Mouse (Mus musculus) heart, postnatal 4 days (tissue): ENCODE measurements around the gene Cacnb4. TPM values are rescaled to one million over a fixed set of nuclear protein-coding genes. Genes with fewer than 3 reads are reported as not detected.

ENCODE experiments used
- DNase-seq: peaks from one replicate; pipeline ENCODE4 v3.0.0; 2021
- total RNA-seq, 2 experiments: library from RNA; stranded (reverse); gene quantifications; 2 replicates each; pipeline ENCODE4 v1.2.3; 2021

The Cacnb4 gene
- total RNA-seq, 2 experiments from 2014 or later = 0.72 to 1.0 TPM

DNA sequence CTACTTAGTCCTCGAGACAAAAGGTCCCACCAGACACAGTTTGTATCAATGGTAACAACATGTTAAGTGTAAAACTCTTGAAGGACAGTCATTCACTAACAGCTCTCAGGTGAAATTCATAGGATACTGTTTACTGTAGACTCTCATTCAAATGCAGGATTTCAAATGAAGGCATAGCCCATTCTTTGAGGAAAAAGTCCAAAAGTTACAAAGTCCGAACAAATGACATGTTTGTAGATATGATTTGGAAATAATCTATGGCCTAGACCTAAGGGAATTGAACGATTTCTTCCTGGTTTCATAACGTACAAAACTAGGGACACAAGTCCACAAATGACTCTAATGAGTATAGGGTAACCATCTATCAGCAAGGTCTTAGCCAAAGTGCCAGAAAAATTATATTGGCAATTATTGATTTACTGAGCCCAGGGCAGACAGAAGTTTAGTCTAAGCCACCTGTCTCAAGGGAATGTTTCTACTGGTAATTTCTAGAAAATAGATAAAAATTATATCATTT, 206.5 kb downstream of the Cacnb4 start:
- DNase-seq = no peak

DNA sequence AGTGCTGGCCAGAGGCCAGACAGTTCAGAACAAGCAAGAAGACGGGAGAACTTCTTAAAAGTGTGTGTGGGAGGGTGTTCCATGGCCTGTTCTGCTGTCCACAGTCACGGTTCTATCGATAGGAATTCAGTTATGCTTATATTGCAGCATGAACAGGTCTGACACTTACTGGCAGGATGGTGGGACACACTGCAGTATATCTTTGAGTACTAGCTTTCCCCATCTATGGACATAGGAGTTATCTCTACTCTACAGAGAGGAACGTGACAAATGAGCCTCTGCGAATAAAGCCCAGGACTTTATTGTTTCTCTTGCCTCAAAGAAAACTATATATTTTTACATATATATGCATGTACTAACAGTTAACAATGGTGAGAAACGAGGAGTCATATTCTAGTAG, 209.0 kb downstream of the Cacnb4 start:
- no peak for DNase-seq

- no peak for DNase-seq
Measured at GRCm38 (mm10) chr2:52461206-52461967, 215.2 kb downstream of the Cacnb4 start.

DNA sequence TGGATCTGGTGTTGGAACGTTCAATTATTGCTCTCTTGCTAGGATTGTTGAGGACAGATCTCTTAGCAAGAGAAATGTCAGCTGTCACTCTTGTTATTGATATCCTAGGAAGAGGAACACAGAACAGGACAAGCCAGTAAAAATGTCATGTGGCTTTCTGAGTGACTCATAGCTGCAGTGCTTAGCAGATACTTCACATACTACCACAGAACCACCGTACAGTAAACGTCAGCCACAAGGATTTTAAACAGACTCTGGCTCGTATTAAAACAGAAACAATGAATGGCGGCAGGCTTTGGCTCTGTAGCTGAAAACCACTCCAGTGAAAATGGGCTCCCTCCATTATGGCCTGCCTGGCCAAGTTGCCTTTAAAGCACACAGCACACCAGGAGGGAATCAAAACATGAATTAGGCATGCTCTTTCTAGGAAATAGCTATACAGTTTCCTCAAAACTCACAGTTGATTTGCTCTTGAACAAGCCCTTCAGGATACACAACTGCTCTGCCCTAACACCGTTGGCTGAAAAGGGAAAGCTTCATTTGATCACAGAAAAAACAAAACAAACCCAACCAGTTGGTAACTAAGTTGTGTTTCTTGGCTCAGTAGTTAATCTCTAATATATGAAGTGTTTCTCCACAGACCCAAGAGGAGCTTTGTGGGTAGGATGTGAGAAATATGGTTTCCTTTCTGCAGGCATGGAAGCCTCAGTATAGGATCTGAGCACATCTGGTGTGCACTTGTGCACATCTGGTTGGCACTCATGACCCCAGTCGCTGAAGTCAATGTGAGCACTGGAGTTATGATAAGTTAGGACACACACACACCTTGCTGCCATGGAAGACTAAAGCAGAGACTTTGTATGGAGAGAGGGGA, 220.8 kb downstream of the Cacnb4 start:
- DNase-seq = no peak

DNA sequence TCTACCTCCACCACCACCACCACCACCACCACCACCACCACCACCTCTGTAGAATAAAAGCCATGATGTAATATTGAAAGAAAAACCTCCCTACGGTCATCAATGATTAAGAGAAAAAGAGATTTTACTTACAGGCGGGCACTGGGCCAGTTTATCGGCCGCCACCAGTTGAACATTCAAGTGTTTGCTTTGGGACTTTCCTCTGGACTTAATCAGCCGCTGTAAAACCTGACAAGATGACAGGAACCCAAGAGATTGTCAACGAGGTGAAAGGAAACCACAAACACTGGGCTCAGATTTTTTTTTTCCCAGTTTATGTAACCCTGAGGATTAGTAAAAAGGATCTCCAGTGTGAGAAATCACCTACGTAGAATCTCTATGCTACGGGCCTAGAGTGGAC, 226.8 kb downstream of the Cacnb4 start:
- DNase-seq = peak; percentile 11

DNA sequence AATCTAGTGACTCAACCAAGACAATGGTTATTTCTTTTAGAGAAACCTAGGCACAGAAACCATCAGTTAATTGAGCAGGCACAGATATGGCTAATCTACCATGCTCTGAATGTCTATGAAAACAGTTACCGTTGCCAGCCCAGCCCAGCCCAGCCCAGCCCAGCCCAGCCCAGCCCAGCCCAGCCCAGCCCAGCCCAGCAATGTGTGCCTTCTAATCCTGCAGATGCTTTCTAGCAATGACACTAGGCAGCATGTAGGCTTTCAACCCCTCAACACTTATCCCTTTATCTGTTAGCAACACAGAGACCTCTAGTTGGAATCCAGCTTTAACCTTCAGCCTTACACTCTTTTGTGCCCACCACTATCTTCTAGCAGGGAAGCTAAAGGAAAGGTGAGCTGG, 227.7 kb downstream of the Cacnb4 start:
- DNase-seq = no peak

DNA sequence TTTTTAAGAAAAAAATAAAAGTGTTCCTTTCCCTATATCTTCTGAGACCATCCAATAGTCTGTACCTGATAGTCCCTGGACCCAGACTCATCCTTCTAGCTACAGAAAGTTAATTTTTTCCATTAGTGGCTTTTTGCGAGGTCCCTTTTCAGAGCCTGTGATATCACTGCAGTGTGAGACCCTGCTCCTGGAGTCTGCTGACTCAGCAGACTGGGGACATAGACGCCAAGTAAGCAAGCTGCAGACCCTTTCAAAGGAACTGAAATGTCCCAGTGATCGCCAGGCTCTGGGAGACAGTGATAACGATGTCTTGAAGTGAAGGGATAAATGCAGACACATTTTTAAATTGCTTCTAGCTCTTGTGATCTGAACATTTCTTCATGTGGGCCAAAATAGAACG, 230.0 kb downstream of the Cacnb4 start:
- no peak for DNase-seq

DNA sequence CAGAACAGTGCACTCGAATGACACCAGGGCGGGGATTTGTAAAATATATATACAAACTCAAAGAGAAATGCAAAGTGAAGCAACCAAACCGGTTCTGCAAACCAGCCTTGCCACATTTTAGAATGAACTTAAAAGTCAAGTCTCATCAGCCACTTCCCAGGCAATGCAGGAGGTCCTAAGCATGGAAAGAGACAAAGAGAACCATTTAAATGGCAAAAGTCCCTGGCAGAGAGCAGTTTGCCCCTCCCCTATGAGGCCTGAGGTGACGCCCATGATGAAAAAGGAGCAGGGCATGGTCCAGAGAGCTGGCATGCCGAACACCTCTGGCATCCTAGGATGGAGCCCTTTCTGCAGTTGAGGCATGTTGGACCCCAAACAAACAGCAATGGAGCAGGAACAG, 234.5 kb downstream of the Cacnb4 start:
- no peak for DNase-seq

GRCm38 (mm10) chr2:52440420-52441015, 236.1 kb downstream of the Cacnb4 start:
- no peak for DNase-seq

GRCm38 (mm10) chr2:52438437-52438836, 238.2 kb downstream of the Cacnb4 start:
- DNase-seq = no peak

DNA sequence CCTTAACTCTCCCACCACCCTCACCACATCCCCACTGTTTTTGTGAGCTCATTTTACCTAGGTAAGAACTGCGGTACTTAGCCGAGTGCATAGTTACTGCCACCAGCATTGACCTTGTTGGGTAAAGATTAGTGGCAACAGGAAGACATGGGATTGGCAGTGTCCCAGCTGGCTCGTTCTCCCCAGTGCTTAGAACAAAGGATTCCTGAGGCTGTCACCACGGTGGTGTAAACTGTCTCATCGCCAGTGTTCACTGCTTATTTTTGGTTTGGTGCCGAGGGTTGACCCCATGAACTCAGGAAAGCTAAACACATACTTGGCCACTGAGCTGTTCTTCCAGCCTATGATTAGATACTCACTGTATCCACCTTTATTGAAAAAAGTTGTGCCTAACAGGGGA, 238.6 kb downstream of the Cacnb4 start:
- peak; percentile 88 for DNase-seq

DNA sequence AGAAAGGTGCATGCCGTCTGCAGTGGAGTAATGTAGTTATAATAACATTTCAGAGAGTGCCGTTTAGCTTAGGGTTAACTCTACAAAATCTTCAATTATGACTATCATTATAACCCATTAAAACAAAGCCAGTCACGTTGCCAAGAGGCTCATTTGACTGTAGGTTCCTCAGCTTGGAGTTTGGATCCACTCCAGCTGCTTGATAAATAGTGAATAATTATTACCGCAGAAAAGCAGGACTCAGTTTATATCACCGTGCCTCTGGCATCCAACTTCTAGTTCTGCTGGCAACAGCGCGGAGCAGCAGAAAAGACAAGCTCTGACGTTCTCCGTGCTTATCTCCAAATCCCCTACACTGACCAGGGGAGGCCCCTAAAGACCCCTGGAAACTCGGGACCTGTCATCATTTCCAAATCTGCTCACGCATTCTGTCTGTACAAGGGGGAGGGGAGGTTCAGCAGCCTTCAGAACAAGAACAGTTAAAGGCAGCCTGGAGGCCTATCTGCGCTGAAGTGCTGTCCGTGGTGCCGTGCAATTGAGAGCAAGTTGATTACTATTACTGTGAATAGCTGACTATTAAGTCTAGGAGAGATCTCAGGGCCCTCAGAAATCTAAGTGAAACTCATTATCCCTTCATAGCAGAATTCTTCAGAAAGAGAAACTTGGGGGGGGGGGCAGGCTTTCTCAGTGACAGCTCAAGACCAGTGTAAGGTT, 240.6 kb downstream of the Cacnb4 start:
- peak; percentile 18 for DNase-seq

DNA sequence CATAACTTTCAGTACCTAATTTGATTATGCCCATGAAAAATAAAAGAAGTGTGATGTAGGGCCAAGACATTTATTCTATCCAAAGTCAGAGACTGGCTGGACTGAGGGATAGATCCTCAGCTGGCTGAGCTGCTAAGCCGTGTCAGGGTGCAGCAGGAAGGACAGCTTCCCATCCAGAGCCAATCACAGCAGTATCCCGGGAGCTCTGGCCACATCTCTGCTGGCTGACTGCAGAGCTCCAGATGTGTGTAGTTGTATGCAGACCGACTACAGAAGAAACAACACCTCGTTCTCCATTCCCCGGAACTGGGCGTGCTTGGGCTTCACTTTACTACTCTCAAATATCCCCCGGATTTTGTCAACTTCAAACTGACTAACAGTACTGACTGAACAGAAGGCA, 243.3 kb downstream of the Cacnb4 start:
- DNase-seq = peak; percentile 20

- no peak for DNase-seq
Measured at GRCm38 (mm10) chr2:52427383-52427782, 249.2 kb downstream of the Cacnb4 start.

- no peak for DNase-seq
Measured at GRCm38 (mm10) chr2:52426041-52426440, 250.6 kb downstream of the Cacnb4 start.

DNA sequence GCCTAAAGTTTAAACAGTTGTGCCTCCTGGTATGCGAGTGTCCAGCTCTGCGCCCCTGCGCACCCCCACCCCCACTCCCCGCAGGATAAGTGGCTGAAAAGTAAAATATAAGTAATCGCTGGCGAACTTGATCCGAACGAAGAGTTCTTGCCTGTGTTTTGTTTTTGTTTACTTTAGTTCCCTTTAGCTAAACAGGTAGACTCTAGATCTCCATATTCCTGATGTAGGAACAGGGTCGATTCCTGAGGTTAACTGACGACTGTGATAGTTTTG, 251.2 kb downstream of the Cacnb4 start:
- peak; percentile 17 for DNase-seq

GRCm38 (mm10) chr2:52424747-52425522, 251.7 kb downstream of the Cacnb4 start, which contains the start of gene Arl5a:
Arl5a (minus strand) TSS chr2:52424901.
- peak; percentile 99 for DNase-seq

DNA sequence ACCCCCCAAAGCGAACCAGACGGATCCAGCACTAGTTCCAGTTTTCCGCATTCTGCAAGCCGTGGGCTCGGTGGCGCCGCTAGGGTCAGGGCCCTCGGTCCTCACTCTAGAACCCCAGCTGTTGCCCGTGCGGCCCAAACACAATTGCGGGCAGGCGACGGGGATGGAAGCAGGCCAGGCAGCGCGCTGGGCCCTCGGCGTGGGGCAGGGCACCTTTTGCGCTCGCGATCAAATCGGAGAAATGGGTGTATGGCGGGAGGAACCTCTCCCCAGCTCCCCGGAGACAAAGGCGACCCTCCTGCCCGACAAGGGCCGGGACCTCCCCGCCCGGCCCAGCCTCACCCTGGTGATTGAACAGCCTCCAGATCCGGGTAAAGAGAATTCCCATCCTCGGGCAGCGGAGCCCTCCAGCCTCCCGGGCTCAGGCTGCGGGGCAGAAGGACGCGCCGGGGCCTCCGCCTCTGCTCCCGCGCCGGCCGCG, 252.3 kb downstream of the Cacnb4 start:
- peak; percentile 63 for DNase-seq

DNA sequence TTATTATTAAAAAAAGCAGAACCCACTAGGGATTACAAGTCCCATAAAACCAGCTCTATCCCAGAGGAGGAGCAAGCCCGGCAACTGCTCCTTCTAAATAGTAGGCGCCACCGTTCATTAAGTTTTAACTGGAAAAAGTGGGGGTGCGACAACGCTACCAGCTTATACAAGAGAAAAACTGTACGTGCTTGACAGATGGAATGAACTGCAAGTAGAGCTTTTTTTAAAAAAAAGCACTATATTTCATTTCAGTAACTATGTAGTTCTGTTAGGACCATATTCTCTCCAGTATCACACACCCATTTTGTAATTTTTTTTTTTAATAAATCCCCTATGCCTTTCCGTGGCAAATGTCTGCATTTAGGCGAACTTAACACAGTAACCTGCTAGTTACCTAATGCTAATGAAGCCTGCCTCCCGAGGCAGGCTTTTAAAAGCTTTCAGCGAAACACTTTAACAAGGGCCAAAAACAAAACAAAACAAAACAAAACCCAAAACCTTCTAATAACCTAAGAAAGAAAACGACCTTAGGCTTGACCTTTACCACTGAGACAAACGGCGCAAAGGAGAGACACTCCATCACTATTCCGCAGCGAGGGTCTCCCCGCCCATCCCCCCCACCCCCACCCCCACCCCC, 252.9 kb downstream of the Cacnb4 start:
- DNase-seq = no peak

DNA sequence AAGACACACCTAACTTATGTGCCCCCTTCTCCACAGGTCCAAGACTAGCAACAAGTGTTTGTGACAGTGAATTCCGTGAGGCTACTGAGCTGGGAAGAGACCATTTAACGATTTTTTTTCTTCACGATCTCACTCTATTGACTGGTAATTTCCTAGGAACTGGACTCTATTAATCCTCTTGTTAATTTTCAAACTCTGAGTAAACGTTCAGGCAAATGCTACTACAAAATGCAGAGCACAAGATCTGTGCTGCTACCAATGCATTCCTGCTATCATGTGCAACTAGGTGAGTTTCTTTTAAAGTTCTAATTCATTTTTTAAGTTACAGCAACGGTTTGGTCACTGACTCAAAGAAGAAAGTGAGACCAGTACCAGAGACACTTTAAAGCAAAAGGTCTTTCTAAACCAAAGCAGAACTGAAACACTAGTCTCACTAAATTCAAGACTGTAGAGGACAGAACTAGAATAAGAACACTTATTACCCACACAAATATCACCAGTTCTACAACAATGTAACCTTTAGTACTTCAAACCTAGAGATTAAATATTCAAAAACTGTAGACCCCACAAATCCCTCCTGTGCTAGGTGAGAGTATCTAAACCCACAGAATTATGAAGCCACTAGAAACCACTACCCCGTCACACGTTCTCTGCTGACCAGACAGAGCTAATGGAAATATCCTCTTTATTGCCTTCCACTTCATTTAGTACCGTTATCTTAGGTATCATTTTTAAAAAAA, 253.6 kb downstream of the Cacnb4 start:
- DNase-seq = no peak
